Mouse (Mus musculus) G1E (cell line): ENCODE results near the gene Hist1h2bg.
"Not testable (repeated sequence)": the region's sequence is repeated elsewhere in the genome, so short reads cannot be mapped to it uniquely, and the experiment has no call there.

Experiments used
- CTCF ChIP-seq: IDR thresholded peaks from 2 replicates; pipeline ENCODE4 v1.5.1; 2012; ENCODE audit warnings: low read depth, low read length, inconsistent platforms, mixed read lengths
- TAL1 ChIP-seq: conservative IDR thresholded peaks from 2 replicates; pipeline ENCODE4 v1.6.1; 2012; ENCODE audit warnings: low read depth, low read length, inconsistent platforms, mixed read lengths

DNA sequence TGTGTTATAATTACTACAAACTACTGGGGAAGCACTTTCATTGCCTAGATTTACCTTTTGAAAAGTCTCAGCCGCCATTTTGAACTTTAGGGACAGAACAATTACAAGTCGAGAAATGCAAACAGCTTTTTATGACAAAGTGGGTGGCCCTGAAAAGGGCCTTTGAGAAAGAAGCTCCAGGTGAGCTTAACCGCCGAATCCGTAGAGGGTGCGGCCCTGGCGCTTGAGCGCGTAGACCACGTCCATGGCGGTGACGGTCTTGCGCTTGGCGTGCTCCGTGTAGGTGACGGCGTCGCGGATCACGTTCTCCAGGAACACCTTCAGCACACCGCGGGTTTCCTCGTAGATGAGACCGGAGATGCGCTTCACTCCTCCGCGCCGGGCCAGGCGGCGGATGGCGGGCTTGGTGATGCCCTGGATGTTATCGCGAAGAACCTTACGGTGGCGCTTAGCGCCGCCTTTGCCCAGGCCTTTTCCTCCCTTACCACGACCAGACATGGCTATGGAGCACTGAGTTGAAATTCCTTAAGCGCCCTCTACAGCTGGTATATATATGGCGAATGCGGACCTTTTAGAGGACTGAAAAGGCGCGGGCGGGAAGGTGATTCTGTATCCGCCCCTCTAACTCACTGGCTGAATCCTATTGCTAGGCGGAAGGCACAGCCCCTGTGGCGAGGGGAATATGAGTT, 19.9 kb upstream of the Hist1h2bg start, which contains the start of gene Hist1h4f:
- not testable (repeated sequence) for TF ChIP-seq CTCF, TAL1
